Mouse (Mus musculus): Measurements from ENCODE around the gene Tm2d3. TPM values are rescaled to one million over a fixed set of nuclear protein-coding genes. Genes with fewer than 3 reads are reported as not detected.
A peak's percentile ranks its signal among the peaks of the same experiment; 100 is the strongest.

Tm2d3 gene
- total RNA-seq, 2 experiments from 2014 or later = 8.9 to 11.7 TPM

DNA sequence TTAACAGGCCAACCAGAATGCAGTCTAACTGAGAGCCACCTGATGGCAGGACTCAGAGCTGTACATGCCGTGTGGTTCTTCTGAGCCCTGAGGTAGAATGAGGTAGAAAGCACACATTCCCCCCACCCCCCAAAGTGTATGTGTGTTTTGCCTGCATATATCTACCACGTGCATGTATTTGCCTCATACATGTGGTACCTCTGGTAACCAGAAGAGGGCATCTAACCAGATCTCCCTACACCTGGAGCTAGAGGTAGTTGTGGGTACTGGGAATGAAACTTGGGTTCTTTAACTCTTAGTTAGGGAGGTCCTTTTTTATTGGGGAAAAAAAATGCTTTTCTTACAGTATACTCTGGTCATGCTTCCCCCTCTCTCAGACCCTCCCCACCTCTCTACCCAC, 5.5 kb downstream of the Tm2d3 start:
- no peak for DNase-seq
- intact Hi-C loops (cut with DNase I) = no loop called here

- intact Hi-C loops (cut with DNase I) = loop anchor here (10.0 kb wide), 1 partner anchor 93 kb away; no protein-coding TSS in a partner anchor
Measured at GRCm38 (mm10) chr7:65702076-65702475, 11.1 kb downstream of the Tm2d3 start.

GRCm38 (mm10) chr7:65704818-65705242, 13.9 kb downstream of the Tm2d3 start:
- intact Hi-C loops (cut with DNase I) = loop anchor here (2.0 to 10.0 kb wide), 2 partner anchors 90 to 350 kb away; no protein-coding TSS in a partner anchor
- DNase-seq = peak; percentile 66 to 83

More at GRCm38 (mm10) chr7:65702076-65702475, 11.1 kb downstream of the Tm2d3 start:
- no peak for DNase-seq

GRCm38 (mm10) chr7:65708506-65708905, 17.5 kb downstream of the Tm2d3 start:
- no peak for DNase-seq
- intact Hi-C loops (cut with DNase I) = loop anchor here (10.0 kb wide), 1 partner anchor 86 kb away; no protein-coding TSS in a partner anchor

DNA sequence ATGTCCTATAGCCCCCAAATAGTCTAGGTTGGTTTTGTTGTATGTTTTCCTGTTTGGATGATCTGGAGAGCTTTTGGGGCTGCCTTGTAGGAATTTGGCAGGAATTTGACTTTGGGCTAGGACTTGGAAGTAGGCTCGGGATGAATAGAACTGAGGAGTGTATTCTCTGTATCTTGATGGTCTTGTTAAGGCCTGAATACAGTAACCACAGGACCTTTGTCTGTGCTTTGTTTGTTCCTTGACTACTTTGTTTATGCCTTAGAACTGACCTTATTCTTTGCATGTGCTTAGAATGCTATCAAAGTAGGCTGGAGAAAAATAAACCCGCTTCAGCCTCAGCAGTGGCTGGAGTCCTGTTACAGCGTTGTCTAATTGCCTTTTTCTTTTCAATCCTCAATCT, 19.3 kb downstream of the Tm2d3 start:
- intact Hi-C loops (cut with DNase I) = loop anchor here (10.0 kb wide), 1 partner anchor 54 kb away; no protein-coding TSS in a partner anchor
- DNase-seq = no peak

DNA sequence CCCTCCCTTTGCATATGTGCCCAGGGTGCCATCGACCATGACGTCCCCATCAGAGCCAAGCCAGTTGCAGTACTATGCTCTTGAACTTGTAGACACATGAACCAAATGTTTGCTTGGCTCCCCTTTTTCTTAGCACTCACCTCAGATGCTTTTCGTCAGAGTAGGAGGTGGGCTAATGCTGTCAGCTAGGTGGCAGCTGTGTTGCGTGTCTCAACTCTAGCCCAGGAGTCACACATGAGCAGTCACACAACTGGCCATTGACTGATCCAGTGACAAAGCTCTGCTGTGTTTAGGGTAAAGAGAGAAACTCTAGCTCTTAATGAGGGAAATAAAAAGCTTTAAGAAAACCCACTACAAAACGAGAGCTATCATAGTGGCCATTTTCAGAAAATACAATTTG, 22.8 kb downstream of the Tm2d3 start:
- intact Hi-C loops (cut with DNase I) = loop anchor here (10.0 kb wide), 1 partner anchor 51 kb away; no protein-coding TSS in a partner anchor
- DNase-seq = peak in 1 of 2 experiments; percentile 2

DNA sequence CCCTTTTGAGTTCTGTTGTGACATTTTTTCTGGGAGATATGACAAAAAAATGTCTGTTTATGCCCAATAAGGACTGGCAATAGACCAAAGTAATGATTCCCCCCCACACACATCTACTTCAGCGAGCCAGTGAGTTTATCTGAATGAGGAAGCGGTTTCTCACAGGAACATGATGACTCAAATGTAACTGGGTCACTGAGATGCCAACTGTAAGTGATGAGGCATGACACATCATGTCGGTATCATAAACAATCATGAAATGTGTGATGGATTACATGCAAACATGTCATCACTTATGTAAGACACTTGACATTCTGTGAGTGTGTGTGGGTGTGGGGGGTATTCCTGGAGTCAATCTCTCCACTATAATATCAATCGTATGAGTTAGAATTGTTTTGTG, 23.3 kb downstream of the Tm2d3 start:
- intact Hi-C loops (cut with DNase I) = loop anchor here (10.0 kb wide), 1 partner anchor 50 kb away; no protein-coding TSS in a partner anchor
- no peak for DNase-seq

- no peak for DNase-seq
- intact Hi-C loops (cut with DNase I) = no loop called here
Measured at GRCm38 (mm10) chr7:65734024-65734423, 43.1 kb downstream of the Tm2d3 start.

- intact Hi-C loops (cut with DNase I) = no loop called here
Measured at GRCm38 (mm10) chr7:65735261-65735660, 44.3 kb downstream of the Tm2d3 start.

DNA sequence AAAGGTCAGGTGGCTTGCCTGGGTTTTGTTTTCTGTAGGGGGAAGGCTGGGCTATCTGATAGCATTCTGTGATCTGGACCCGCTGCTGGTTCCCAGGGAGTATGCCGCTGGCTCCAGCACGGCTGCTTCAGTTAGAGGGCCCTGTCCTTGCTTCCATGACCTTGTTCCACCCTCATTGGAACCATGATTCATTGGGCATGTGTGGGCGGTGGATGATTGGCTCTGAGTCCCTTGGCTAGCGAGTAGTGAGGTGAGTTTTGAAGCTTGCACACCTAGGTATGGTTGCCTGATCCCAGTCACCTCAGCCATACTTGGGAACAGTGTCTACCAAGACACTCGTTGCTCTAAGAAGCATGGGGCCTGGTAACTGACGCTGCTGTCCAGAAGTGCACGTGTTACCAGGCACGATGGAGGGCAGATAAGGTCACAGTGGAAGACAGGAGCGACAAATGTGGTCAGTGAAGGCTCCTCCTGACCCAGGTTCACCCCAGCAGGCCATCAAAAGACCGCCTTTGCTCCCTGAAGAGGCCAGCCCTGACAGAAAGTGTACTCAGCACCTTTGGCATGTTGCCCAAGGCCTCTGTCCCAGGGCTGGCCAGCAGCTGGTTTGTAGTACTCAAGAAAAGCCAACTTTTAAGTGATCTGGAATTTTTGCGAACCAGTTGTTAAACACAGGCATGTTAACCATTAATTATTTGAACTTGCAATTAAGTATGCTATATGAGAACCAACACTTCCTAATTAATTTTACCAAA, 46.5 kb downstream of the Tm2d3 start:
- DNase-seq = peak; percentile 25 to 49
- intact Hi-C loops (cut with DNase I) = no loop called here

More at GRCm38 (mm10) chr7:65735261-65735660, 44.3 kb downstream of the Tm2d3 start:
- no peak for DNase-seq

GRCm38 (mm10) chr7:65742857-65743256, 51.9 kb downstream of the Tm2d3 start:
- intact Hi-C loops (cut with DNase I) = no loop called here

GRCm38 (mm10) chr7:65747990-65748955, 57.3 kb downstream of the Tm2d3 start:
- intact Hi-C loops (cut with DNase I) = loop anchor here (2.0 kb wide), 1 partner anchor 19 kb away; no protein-coding TSS in a partner anchor
- DNase-seq = no peak

More at GRCm38 (mm10) chr7:65742857-65743256, 51.9 kb downstream of the Tm2d3 start:
- DNase-seq = no peak

Other genes starting within 250 kb of the Tm2d3 start
- 10 to 100 TPM; 20.8 to 21.0 TPM for gene Tjp1, start 163.4 kb upstream of the Tm2d3 start, total RNA-seq (2021)
- 10 to 100 TPM; 60.1 to 61.5 TPM for gene Tarsl2, start 46.3 kb upstream of the Tm2d3 start, total RNA-seq (2021)
- 10 to 100 TPM; 19.0 to 19.6 TPM for gene Pcsk6, start 170.6 kb downstream of the Tm2d3 start, total RNA-seq (2021)